16 mouse cellular contexts compared by ENCODE assay signal in genomic region chr1:88526161-88526560, GRCm38 (mm10). TPM values are rescaled to one million over a fixed set of nuclear protein-coding genes. Genes with fewer than 3 reads are reported as not detected.
A peak's percentile ranks its signal among the peaks of the same experiment; 100 is the strongest.
DNase-seq lines count a peak whose midpoint lies in the region; ATAC-seq and TF ChIP-seq lines count a peak whose summit lies in the region.
"Had no signal": no experiment of that assay in that cellular context is flagged by ENCODE, and none has a peak within 500 bp of the region (broad histone marks: within the 10 kb centered on the region; RNA-seq: fewer than 3 reads in every experiment).

No protein-coding gene starts in this region.

- WGBS in limb, embryonic 14.5 days: 51% methylated on average over 6 of the region's 6 CpGs
- WGBS in limb, embryonic 10.5 days: 72% methylated on average over 6 of the region's 6 CpGs

- H3K9me3 ChIP-seq in limb, embryonic 14.5 days (ENCODE audit: control insufficient read depth, low read length): no peaks in the 10 kb centered on the region
- H3K9me3 ChIP-seq in limb, embryonic 10.5 days (replicated peaks): no peaks in the 10 kb centered on the region
- H3K9me3 ChIP-seq: hindbrain, embryonic 12.5 days; liver, embryonic 12.5 days had no signal

- H3K27ac ChIP-seq in limb, embryonic 14.5 days (replicated peaks; ENCODE audit: low read depth, low read length): no peak overlapping the region
- H3K27ac ChIP-seq in limb, embryonic 10.5 days: no peak overlapping the region
- H3K27ac ChIP-seq: hindbrain, embryonic 12.5 days; liver, embryonic 12.5 days had no signal

- no peak for ATAC-seq in limb, embryonic 14.5 days (ENCODE audit: low FRiP score, low read depth)
- ATAC-seq: activated CD4-positive, CD25-positive, alpha-beta regulatory T cell, adult 4 months; liver, embryonic 12.5 days; midbrain, embryonic 16.5 days had no signal

- no peaks in the 10 kb centered on the region for H3K27me3 ChIP-seq in limb, embryonic 14.5 days (ENCODE audit: control insufficient read depth, insufficient read depth, low read length)
- no peaks in the 10 kb centered on the region for H3K27me3 ChIP-seq in limb, embryonic 10.5 days (ENCODE audit: low read depth, poor library complexity, severe bottlenecking)
- H3K27me3 ChIP-seq: hindbrain, embryonic 12.5 days had no signal

- TF ChIP-seq POLR2A in limb, embryonic 14.5 days (IDR thresholded peaks at IDR 0.05; ENCODE audit: borderline replicate concordance, extremely low read depth, insufficient read depth, insufficient read length): no peak

- no peak overlapping the region for H3K4me3 ChIP-seq in limb, embryonic 14.5 days (replicated peaks; ENCODE audit: low read length)
- no peak overlapping the region for H3K4me3 ChIP-seq in limb, embryonic 10.5 days
- H3K4me3 ChIP-seq: erythroblast, embryonic 14.5 days; hindbrain, embryonic 12.5 days; liver, embryonic 12.5 days had no signal

- H3K4me2 ChIP-seq in limb, embryonic 14.5 days (replicated peaks; ENCODE audit: low read depth, low read length, severe bottlenecking): no peak overlapping the region
- H3K4me2 ChIP-seq: hindbrain, embryonic 12.5 days; liver, embryonic 12.5 days had no signal

- DNase-seq in limb, embryonic 14.5 days (ENCODE audit: low spot score): peak; percentile 65
- no peak for DNase-seq in limb, embryonic 10.5 days (ENCODE audit: low spot score)
- DNase-seq in NIH3T3 (ENCODE audit: low read depth): peak; percentile 92
- DNase-seq in embryo, embryonic 10.5 days (ENCODE audit: low spot score): peak; percentile 40
- peak; percentile 35 for DNase-seq in mesoderm, embryonic 11.5 days (ENCODE audit: low read depth, low spot score)
- no peak for DNase-seq in gastrocnemius, adult 18-20 months (ENCODE audit: low spot score)
- DNase-seq in urinary bladder, postnatal 36 days (ENCODE audit: low spot score in 2 of 2): no peak
- DNase-seq: cerebellum, adult 9-11 months; thymus, adult 18-20 months had no signal

- H3K4me1 ChIP-seq in limb, embryonic 14.5 days (ENCODE audit: control insufficient read depth, insufficient read depth, low read length): no peaks in the 10 kb centered on the region
- 0 out of 2 replicates have a peak, but pooled peaks cover 7% of the 10 kb centered on the region for H3K4me1 ChIP-seq in limb, embryonic 10.5 days
- H3K4me1 ChIP-seq: hindbrain, embryonic 12.5 days; liver, embryonic 12.5 days had no signal

- no peak overlapping the region for H3K9ac ChIP-seq in limb, embryonic 14.5 days (ENCODE audit: low read depth, low read length, severe bottlenecking)
- H3K9ac ChIP-seq: hindbrain, embryonic 12.5 days; liver, embryonic 12.5 days had no signal

- no peaks in the 10 kb centered on the region for H3K36me3 ChIP-seq in limb, embryonic 14.5 days (ENCODE audit: control insufficient read depth, insufficient read depth, low read length)
- H3K36me3 ChIP-seq in limb, embryonic 10.5 days: no peaks in the 10 kb centered on the region
- H3K36me3 ChIP-seq: hindbrain, embryonic 12.5 days; liver, embryonic 12.5 days had no signal

RNA-seq across cellular contexts. Expression of gene Glrp1, which starts 16.3 kb away (rescaled TPM):
- 0.05 TPM in 1 of 2 replicates, not detected in the other for polyA plus RNA-seq in limb, embryonic 14.5 days (2012; rRNA removed)
- polyA plus RNA-seq in limb, embryonic 14.5 days (2014; fragmentation: Nextera tagmentation; extraction: Ambion mirVana): not detected in 2 replicates
- not detected in 2 replicates for polyA plus RNA-seq in limb, embryonic 10.5 days (2016; fragmentation: Nextera tagmentation; extraction: Ambion mirVana)
- total RNA-seq in gastrocnemius, adult 18-20 months (2021): not detected
- total RNA-seq: neutrophil, adult 5-6 weeks had no signal
- polyA plus RNA-seq: activated CD4-positive, CD25-positive, alpha-beta regulatory T cell, adult 4 months; erythroblast, embryonic 14.5 days; hindbrain, embryonic 12.5 days; large intestine, adult 2 months; liver, embryonic 12.5 days; midbrain, embryonic 16.5 days had no signal

Comparison
In these comparisons a context has a peak if more than half of its experiments do, and no peak if none do; other contexts are left out.
1. DNase-seq: peak in limb, embryonic 14.5 days (single experiment), NIH3T3 (single experiment), embryo, embryonic 10.5 days (single experiment) and mesoderm, embryonic 11.5 days (single experiment); none in limb, embryonic 10.5 days (single experiment), gastrocnemius, adult 18-20 months (single experiment) and urinary bladder, postnatal 36 days (0 of 2).